Mouse (Mus musculus) 416B (cell line): Measurements from ENCODE around the gene Lrrc47.

Source experiments
- DNase-seq: peaks from one replicate; pipeline ENCODE4 v3.0.0; 2011; ENCODE audit warnings: low read depth

The Lrrc47 gene

DNA sequence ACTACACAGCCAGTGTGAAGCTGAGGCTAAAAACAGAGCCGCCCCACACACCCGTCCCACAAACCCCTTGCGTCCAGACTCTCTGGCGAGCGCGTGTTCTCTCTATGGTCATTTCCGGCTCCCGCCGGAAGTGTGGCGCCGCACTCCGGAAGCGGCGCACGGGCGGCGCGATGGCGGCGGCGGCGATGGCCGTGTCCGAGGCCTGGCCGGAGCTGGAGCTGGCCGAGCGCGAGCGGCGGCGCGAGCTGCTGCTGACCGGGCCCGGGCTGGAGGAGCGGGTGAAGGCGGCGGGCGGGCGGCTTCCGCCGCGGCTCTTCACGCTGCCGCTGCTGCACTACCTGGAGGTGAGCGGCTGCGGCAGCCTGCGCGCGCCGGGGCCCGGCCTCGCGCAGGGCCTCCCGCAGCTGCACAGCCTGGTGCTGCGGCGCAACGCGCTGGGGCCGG, at the start of gene Lrrc47:
Lrrc47 (plus strand) TSS at position 86 of the 444 bp plus-strand sequence.
- DNase-seq, result peak; percentile 83

DNA sequence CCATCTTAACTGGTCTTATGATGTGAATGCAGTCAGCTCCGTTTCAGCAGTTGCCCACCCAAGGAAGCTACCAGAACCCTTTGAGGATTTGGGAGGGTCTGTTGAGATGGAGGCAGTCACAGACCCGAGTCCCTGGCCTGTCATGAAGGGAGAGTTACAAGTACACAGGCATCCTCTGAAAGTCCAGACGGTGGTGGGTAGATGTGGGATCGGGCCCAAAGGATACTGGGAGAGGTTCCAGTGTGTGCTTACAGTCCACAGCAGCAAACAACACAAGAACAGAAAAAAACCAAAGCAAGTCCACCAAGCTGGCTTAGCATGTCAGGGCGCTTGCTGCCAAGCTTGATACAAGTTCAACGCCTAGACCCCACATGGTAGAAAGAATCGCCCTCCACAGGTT, 48.9 kb upstream of the Lrrc47 start:
- no peak for DNase-seq

DNA sequence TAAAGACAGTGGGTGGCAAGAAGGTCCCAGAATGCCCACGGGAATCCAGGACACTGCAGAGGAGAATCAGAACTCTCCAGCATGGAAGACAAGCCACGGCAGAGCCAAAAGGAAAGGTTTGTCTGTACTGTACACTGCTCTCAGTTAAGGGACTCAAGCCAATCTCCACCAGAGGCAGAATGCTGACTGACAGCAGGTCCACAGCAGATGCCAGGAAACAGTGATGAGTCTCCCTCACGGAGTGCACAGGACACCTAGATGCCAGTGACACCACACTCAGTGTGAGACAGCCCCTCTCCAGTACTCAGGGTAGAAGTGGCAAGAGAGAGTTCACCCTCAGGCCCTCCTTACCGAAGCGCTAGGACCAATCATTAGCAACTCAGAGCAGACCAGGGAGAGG, 44.9 kb upstream of the Lrrc47 start:
- no peak for DNase-seq

DNA sequence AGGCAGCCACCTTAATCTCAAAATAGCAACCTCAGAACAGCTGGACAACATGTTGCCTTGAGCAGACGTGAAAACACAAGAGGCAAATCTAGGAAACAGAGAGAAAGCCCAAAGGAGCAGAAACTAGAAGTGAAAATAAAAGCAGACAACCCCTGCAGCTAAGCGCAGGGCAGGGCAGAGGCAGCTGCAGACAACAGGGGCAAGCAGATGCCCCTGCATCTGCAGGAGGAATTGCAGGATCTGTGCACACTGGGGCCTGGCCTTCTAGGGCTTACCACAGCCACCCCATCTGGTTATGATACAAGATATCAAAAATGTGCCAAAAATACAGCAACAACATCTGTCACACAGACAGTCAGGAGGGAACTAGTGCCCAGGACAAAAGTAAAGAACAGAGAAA, 44.0 kb upstream of the Lrrc47 start:
- DNase-seq, result no peak

DNA sequence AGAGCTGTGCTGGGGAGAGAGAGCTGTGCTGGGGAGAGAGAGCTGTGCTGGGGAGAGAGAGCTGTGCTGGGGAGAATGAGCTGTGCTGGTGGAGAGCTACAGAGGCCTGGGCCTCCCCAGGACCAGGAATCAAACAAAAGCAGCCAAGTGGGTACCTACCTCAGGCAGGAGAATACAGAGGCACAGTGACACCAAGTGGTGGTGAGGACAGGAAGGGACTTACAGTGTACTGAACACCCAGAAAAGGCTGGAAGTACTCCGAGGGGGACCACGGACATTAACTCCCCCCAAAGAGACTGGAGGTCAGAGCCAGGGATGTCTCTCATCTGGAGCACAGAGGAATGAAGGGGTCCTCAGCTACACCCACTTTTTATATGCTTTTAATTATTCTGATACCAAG, 43.5 kb upstream of the Lrrc47 start:
- peak; percentile 17 for DNase-seq

DNA sequence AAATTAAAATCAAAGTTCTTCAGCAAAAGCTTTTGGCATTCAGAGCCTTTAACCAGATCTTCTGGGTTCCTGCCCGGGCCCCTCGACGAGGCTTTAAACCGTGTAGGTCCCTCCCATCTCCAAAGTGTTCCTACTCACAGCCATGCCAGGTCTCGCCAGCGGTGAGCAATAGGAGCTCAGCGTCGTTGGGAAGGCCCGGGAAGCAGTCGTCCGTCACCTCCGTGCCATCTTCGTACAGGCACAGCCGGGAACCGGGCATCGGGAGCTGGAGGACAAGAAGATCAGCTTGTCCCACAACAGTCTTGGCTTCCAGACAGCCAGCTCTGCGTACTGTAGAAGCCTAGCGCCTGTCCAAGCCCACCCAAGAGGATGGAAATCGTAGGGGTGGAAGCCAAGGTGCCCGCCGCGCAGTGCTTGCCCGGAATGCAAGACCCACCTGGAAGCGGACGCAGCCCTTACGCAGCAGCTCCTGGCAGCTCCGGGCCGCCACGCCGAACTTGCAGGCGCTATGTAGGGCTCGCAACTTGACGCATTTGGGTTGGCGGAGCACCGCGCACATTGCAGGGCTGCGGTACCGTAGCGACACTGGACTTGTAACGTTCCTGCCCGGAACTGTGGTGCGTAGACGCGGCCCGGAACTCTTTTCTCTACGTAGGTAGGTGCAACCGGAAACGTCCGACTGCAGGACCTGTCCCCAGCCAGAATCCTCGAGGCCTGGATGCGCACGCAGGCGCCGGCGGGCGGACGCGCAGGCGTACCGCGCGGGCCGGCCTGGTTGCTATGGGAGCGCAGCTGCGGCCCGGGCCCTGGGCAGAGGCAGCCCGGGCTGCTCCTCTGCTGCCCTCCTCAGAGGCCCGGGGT, 36.9 kb upstream of the Lrrc47 start, which contains the start of the genes Dffb and Cep104:
Dffb (minus strand) TSS at position 696 of the 861 bp plus-strand sequence.
Cep104 (plus strand) TSS at position 764 of the 861 bp plus-strand sequence.
- peak; percentile 93 for DNase-seq

DNA sequence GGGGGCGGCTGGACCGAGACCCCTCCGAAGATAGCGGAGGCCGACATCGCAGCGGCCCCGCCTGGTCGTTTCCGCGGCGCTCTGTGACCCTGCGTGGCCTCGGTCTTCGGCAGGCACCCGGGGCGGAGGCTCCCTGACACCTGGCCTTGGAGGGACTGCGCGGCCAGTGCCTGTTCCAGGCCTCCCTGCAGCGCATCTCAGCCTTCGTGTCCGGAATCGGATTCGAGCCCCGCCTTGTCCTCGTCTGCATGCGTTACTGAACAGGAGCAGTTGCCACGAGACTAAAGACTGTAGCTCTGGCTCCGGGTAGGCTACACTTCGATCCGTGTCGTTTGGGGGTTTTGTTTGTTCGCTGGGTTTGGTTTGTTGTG, 36.3 kb upstream of the Lrrc47 start:
- DNase-seq, result peak; percentile 46

DNA sequence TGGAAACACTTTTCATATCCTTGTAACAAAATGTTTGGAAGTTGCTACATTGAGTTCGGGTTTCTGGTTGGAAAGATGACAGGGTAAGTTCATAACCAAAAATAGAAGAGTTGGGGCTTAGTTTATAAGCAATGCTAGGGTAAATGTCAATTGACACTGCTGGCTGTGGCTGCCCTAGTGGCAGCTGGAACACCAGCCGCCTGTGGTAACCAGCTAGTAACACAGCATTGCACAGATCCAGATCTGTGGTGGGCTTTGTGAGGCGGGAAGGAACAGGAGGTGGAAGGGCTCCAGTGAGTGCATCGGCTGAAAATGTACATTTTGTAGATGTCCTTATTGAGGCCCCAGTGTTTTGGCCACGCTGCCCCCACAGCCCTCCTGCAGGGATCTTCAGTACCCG, 35.8 kb upstream of the Lrrc47 start:
- DNase-seq, result peak; percentile 35

DNA sequence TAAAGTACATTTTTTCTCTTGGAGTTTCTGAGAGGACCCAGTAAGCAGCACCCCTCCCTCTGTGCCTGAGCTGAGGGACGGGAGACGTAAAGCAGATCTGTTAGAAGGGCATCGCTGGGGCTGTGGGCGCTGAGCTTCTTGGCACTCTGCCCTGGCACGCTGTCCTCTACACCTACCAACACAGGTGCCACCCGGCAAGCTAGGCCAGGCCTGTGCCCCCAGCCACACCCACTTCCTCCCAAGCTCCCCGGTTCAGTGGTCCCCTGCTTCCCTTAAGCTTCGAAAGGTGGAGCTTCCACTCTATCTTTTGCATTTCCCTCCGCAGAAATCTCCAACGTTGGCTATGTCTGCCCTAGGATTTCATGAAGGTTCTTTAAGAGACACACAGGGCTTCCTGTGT, 32.3 kb upstream of the Lrrc47 start:
- no peak for DNase-seq

DNA sequence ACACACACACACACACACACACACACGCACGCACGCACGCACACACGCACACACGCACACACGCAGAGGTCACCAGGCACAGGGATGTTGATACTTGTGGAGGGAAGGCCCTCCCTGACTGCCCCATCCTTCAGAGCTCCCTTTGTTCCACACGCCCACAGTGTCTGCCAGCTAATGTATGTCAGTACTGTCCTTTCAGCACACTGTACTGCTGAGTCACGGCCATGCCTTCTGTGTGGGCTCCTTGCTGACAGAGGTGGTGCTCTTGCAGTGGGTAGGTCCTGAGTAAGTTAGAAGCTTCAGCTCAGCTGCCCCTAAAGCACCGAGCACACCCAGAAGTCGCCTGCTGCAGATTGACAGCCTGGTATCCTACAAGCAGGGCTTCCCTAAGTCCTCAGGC, 31.1 kb upstream of the Lrrc47 start:
- DNase-seq, result no peak

DNA sequence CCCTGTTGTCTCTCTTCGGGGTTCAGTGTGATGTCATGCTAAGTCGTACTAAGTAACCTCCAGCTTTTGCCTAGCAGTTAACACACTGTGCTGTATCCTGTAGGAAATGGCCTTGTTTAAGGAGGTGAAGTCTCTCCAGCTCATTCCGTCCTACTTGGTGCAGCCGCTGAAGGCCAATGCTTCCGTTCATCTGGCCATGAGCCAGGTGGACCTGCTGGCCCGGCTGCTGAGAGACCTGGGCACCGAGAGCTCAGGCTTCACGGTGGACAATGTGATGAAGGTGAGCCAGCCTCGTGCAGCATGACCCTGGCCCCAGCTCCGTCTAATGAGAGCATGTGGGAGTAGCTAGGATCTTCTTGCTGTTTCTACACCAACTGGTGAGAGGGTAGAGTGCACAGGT, 18.8 kb upstream of the Lrrc47 start:
- DNase-seq, result no peak

DNA sequence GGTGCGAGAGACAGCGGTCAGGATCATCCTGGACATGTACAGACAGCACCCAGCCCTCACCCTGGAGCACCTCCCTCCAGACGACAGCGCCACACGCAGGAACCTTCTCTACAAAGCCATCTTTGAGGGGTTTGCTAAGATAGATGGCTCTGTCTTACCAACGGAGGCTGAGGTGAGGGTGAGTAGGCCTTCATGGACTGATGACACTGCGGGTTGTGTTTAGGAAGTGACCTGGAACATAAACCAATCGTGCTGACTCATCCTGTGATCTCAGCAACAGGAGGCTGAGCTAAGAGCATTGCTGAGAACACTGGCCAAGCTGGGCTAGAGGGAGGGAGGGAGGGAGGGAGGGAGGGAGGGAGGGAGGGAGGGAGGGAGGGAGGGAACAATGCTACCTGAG, 18.0 kb upstream of the Lrrc47 start:
- DNase-seq, result peak; percentile 53

DNA sequence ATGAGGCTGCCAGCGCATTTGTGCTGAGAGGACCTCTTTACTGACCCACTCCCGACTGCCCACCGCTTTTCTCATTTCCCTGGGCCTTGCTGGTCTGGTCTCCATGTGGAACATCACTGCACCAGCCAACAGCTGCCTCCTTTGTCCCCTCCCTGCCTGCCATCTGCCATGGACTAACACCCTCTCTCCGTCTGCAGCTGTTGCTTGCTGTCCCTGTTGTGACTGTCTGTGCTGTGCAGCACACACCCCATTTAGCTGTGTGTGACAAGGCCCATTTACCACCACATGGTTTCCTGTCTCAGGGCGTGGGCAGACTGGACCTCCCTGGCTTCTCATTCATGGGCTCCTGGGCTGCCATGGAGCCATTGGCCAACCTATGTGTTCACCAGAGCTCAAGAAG, 6.0 kb upstream of the Lrrc47 start:
- no peak for DNase-seq

DNA sequence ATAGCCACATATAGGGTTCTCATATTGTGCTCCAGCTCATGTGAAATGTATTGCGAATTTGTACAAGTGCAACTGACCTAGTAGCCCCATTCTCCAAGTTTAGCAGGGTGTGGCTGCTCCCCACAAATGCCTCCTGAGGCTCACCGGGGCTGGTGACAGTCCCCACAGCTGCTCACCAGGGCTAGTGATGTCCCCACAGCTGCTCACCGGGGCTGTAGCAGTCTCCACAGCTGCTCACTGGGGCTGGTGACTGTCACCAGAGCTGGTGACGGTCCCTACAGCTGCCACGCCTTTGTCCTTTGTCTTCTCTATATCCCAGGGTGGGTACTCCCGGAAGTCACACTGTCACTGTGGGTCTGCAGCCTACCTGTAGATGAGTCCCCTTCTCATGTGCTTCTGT, 5.3 kb upstream of the Lrrc47 start:
- no peak for DNase-seq

DNA sequence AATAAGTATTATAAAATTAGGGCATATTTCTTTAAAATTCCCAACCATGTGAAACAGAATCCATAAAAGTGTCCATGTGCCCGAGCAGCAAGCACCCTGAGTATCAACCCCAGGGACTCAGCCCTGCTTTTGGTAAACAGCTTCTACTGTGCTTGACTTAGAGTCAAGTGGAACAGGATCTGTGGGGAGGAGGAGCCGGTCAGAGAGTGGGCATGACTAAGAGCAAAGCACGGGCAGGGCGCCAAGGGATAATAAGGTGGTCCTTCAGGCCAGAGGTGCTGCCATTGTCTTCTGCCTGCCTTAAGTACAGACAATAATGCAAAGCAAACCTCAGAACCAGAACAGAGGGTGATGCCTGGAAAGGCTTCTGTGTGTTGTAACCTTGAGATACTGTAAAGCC, 3.8 kb upstream of the Lrrc47 start:
- no peak for DNase-seq

DNA sequence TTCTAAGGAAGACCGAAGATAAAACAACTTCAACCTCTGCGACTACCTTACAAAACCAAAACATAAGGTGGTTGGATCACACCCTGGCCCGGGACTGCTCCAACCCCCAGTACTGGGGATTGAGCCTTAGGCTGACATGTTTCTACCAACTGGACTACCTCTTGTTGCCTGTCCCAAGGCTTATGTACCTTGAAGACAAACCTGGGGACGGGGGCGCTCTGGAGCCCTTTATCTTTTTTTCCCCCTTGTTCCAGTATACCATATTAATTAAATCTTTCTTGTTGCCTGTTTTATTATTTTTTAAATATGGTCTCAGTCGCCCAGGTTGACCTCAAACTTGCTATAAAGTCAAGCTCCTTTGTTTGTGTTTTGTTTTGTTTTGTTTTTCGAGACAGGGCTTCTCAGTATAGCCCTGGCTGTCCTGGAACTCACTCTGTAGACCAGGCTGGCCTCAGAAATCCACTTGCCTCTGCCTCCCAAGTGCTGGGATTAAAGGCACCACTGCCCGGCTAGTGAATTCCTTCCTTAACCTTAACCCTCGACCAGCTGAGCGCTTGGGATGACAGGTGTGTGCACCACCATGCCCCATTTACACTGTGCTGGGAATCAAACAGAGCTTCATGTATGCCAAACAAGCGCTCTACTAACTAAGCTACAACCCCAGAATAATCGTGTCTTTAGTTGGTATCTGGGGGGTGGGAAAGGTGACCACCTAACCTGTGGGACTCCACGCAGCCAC, 455 bp upstream of the Lrrc47 start:
- peak; percentile 27 for DNase-seq

DNA sequence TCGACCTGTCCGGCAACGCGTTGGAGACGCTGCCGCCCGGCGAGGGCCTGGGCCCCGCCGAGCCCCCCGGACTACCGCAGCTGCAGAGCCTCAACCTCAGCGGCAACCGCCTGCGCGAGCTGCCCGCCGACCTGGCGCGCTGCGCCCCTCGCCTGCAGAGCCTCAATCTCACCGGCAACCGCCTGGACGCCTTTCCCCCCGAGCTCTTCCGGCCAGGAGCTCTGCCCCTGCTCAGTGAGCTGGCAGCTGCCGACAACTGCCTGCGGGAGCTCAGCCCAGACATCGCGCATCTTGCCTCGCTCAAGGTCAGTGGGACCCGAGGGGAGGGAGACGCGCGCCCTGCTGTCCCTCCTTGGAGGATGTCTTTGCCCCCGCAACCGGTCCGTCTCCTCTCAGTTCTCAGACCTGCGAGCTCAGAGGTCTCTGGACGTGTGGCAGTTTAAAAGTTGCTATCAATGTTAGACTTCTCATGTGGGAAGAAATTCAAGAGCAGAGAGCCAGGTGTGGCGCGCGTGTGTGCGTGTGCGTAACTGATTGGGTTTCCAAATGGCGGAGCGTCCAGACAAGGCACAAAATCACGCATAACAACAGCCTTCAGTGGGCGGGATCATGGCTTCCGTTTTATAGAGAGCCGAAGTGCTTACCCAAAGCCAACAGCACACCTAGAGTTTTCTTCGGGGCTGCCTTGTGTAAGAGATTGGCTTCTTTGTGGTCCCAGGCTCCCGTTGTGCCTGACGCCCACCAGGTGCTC, 776 bp downstream of the Lrrc47 start:
- peak; percentile 56 for DNase-seq

DNA sequence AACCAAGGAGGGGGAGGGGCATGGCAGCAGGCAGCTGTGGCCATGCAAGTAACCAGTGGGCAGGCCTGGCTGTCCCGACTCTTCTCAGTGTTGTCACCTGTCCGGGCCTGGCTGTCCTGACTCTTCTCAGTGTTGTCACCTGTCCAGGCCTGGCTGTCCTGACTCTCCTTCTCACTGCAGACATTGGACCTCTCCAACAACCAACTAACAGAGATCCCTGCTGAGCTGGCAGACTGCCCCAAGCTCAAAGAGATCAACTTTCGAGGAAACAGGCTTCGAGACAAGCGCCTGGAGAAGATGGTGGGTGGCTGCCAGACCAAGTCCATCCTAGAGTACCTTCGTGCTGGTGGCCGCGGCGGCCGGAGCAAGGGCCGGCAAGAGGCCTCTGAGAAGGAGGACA, 3.9 kb downstream of the Lrrc47 start:
- DNase-seq, result no peak

DNA sequence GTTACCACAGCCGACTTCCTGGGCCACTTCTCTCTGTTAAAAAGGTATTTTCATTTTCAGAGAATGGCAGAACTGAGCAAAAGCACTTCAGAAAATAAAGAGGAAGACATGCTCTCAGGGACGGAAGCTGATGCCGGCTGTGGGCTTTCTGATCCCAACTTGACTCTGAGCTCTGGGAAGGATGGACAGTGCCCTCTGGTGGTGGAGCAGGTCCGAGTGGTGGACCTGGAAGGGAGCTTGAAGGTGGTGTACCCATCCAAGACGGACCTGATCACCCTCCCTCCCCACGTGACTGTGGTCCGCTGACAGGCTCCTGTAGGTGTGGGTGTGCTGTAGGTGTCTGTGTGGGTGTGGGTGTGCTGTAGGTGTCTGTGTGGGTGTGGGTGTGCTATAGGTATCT, 8.0 kb downstream of the Lrrc47 start:
- DNase-seq, result peak; percentile 45

DNA sequence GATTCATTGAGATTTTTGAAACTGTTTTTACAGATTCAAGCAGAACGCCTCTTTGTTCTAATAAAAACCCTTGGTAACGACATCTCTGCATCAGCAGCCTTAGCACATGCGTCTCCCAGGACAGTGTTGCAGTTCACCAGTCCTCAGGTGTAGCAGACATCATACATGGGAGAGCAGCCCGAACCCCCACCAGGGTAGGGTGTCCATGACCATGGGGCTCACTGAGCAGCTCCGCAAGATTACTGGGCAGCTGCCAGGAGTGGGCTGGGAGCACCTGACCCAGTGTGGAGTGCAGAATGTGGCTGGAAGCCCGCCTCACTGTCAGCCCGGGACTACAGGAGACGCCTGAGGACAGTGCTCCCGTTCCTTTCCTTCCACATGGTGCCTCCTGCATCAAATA, 9.9 kb downstream of the Lrrc47 start:
- DNase-seq, result no peak

DNA sequence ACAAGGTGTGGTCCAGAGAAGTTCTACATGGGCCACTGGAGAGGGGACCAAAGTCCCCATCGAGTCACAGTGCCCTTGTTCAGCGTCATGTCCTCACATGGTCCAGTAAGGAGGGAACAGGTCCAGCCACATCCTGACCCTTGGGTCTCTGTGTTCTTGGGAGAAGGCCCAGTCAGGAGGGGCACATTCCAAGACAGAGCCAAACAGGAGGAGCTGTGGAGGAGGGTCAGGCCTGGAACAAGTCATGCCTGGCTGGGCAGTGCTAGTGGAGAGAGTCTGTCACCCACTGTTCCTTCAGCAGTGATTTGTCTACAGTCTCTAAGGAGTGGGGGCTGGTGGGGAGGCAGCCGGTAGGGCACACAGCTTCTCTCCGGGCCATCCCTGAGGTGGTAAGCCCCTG, 10.9 kb downstream of the Lrrc47 start:
- no peak for DNase-seq

DNA sequence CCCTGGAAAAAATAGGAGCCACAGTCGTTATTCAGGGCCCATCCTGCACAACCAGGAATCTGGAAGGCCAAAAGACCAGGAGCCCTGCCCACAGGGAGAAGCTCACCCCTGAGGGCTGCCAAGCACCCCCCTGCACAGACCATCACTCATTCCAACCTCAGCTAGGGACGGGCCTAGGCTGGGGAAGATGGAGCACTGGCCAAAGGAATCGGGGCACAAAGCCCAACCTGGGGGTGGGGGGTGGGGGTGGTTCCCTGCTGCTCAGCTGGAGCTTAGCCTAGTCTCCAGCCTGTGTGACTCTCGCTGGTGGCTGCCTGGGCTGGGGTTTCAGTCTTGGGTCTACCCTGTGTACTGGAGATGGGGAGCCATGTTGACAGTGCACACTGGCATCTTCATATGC, 11.3 kb downstream of the Lrrc47 start:
- DNase-seq, result no peak
